Mouse (Mus musculus) neutrophil, adult 5-6 weeks (primary cell): Measurements from ENCODE around the gene Clk4. TPM values are rescaled to one million over a fixed set of nuclear protein-coding genes. Genes with fewer than 3 reads are reported as not detected.
A peak's percentile ranks its signal among the peaks of the same experiment; 100 is the strongest.

Experiments used
- ATAC-seq: fragments of 151-379, 151-347 bp; 2 replicates; pipeline ENCODE4 v1.8.0; 2017; ENCODE audit warnings: mild to moderate bottlenecking, moderate TSS enrichment; ENCODE audit not compliant: insufficient number of reproducible peaks, poor library complexity, low FRiP score, severe bottlenecking; ENCODE audit errors: extremely low read depth
- total RNA-seq: library from RNA; stranded (forward); fragments of 200-1000 nt; gene quantifications from 2 replicates; pipeline ENCODE4 v1.2.3, GENCODE M21; 2017

Clk4 gene
- total RNA-seq, result 364 and 438 TPM in 2 replicates

- no peak for ATAC-seq
These were observed at the start of gene Clk4 for GRCm38 (mm10) chr11:51261680-51262219. Gene Clk4, plus strand, starts transcription at chr11:51261730.

GRCm38 (mm10) chr11:51214021-51214420, 47.5 kb upstream of the Clk4 start:
- ATAC-seq, result no peak

GRCm38 (mm10) chr11:51219396-51219980, 42.0 kb upstream of the Clk4 start:
- no peak for ATAC-seq

- no peak for ATAC-seq
These were observed 41.2 kb upstream of the Clk4 start, which contains the start of gene Gm12569 for GRCm38 (mm10) chr11:51220308-51220707. Gene Gm12569, plus strand, starts transcription at chr11:51220473.

GRCm38 (mm10) chr11:51227104-51227503, 34.4 kb upstream of the Clk4 start:
- no peak for ATAC-seq

- ATAC-seq, result no peak
These were observed 26.9 kb upstream of the Clk4 start for GRCm38 (mm10) chr11:51234626-51235025.

- ATAC-seq, result no peak
These were observed 18.6 kb upstream of the Clk4 start for GRCm38 (mm10) chr11:51242897-51243296.

GRCm38 (mm10) chr11:51257006-51257405, 4.5 kb upstream of the Clk4 start:
- ATAC-seq, result no peak

GRCm38 (mm10) chr11:51262342-51263285, 1.1 kb downstream of the Clk4 start, which contains the start of gene BC049762:
Gene BC049762, minus strand, starts transcription at chr11:51263046.
- peak; percentile 83 for ATAC-seq

GRCm38 (mm10) chr11:51263286-51263831, 1.8 kb downstream of the Clk4 start:
- ATAC-seq, result no peak

GRCm38 (mm10) chr11:51264352-51264751, 2.8 kb downstream of the Clk4 start:
- peak; percentile 31; the same call in 1 of the 2 replicates for ATAC-seq

- ATAC-seq, result no peak
These were observed 3.8 kb downstream of the Clk4 start for GRCm38 (mm10) chr11:51265326-51265725.

GRCm38 (mm10) chr11:51274418-51274817, 12.9 kb downstream of the Clk4 start:
- no peak for ATAC-seq

GRCm38 (mm10) chr11:51289564-51290041, 28.1 kb downstream of the Clk4 start, which contains the start of gene Col23a1:
Gene Col23a1, plus strand, starts transcription at chr11:51289920.
- ATAC-seq, result no peak

GRCm38 (mm10) chr11:51290066-51290955, 28.8 kb downstream of the Clk4 start:
- ATAC-seq, result no peak

GRCm38 (mm10) chr11:51293956-51294530, 32.5 kb downstream of the Clk4 start:
- no peak for ATAC-seq

- no peak for ATAC-seq
These were observed 34.2 kb downstream of the Clk4 start for GRCm38 (mm10) chr11:51295742-51296141.

- no peak for ATAC-seq
These were observed 37.2 kb downstream of the Clk4 start for GRCm38 (mm10) chr11:51298691-51299090.
